Mouse (Mus musculus): ENCODE measurements around the gene Atpif1.
"Not testable (repeated sequence)": the region's sequence is repeated elsewhere in the genome, so short reads cannot be mapped to it uniquely, and the experiment has no call there.

Atpif1 gene

GRCm38 (mm10) chr4:132492178-132493060, 41.0 kb downstream of the Atpif1 start:
- DNase-seq (ENCODE audit: low spot score in 2 of 2), result peak in 1 of 2 experiments; percentile 42

DNA sequence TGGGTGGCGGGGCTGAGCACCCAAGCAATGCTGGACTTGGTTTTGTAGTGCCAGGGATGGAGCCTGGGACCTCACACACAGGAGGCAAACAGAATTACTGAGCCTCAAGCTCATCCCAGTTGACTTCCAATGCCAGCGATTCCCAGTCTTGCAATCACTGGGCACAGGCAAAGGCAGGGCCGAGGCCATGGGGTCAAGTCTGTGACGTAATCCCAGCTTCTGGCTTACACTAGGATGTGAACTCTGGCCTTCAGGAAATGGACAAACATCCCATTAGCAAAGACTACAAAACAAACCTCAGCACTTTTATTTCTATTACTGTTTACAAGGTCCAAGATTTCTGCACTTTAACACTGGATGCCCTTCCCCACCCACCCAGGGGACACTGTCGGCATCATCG, 41.7 kb downstream of the Atpif1 start:
- DNase-seq (ENCODE audit: low spot score in 2 of 2), result peak in 1 of 2 experiments; percentile 68

GRCm38 (mm10) chr4:132491057-132491456, 42.4 kb downstream of the Atpif1 start:
- DNase-seq (ENCODE audit: low spot score in 2 of 2), result no peak

- DNase-seq (ENCODE audit: low spot score in 2 of 2), result no peak
These were observed 43.0 kb downstream of the Atpif1 start for GRCm38 (mm10) chr4:132490273-132491010.

DNA sequence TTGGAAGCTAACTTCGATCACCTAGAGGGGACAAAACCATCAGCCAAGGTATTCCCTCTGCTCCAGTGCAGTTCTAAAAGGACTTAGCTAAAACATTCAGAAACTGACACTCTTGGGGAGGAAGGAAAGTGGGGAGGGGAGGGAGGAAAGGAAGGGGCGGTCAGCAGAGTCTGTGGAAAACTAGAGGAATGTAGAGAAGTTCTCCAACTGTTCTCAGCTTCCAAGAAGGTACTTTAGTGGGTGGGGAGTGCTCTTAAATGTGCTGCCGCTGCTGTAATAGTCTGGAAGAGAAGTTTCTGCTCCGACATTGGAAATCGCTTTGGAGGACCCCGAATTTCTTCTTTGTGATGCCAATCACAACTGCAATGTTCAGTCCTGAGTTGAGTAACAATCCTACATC, 44.5 kb downstream of the Atpif1 start:
- DNase-seq (ENCODE audit: low spot score in 2 of 2), result no peak

DNA sequence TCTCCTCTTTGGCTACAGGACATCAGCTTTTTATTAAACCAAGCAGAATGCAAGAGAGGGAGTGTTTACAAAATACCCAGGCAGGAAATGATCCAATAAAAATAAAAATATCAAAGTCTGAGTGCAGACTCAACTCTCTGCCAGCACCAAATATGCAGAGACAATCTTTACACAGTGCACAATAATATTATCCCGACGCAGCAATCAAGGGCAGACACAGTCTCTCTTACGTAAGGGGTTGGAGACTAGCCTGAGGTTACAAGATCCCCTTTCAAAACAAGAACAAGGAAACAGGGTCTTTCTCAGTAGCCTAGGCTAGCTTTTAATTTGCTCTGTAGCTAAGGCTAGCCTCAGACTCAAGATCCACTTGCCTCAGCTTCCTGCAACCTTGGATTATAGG, 44.9 kb downstream of the Atpif1 start:
- no peak for DNase-seq (ENCODE audit: low spot score in 2 of 2)

DNA sequence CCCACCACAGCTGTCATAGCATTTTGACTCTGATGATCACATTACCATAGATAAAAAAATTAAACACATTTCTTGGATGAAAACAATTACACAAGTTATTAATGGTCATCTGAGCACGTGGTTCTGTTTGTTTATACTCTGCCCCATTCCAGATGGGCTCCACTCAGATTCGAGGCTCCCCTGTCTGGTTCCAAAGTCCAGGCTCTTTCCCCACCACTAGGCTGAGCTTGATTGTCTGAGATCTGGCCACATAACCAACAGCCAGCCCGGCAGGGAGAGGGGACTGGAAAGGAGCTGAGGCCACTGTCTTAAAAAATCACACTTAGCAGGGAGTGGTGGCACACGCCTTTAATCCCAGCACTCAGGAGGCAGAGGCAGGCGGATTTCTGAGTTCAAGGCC, 48.6 kb downstream of the Atpif1 start:
- DNase-seq (ENCODE audit: low spot score in 2 of 2), result no peak

DNA sequence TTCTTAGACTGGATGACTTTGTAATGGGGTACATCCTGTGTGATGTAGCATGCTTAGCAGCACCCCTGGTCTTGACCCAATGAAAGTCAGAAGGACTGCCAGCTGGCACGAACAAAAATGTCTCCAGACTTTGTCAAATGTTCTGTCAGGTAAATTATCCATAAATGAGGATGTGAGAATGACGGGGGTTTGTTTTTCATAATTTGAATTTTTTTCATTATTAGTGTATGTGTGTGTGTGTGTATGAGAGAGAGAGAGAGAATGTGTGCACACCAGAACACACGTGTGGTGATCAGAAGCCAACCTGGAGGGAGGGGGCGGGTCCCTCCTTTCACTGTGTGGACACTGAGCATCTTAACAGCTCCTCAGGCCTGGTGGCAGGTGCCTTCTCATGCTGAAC, 49.2 kb downstream of the Atpif1 start:
- DNase-seq (ENCODE audit: low spot score in 2 of 2), result no peak

DNA sequence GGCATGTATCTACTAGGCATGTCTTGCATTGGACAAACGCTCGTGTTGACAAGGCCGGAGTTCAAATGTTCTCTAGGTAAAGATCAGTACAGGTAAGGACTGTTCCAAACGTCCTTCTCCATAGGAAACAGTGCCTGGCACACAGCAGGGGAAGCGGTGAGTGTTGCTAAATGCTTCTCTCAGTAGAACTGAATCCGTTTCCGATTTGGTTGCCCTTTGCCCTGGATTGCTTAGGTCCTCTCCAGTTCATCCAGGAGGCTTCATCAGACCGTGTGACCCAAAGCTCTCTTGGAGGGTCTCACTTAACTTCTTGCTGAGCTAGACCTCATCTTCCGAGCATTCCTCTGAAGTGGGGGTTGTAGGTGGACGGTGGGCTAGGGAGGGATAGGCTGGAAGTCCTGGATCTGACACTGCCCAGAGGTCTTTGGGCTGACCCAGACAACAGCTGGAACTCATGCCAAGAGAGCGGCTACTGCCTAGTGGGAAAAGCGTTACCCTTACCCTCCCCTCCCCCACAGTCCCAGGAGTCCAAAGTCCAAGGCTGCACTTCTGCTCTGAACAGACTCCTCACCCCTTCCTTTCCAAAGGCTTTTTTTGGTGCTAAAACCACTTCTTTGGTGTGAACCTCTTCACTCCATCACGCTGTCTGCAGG, 50.4 kb downstream of the Atpif1 start:
- DNase-seq (ENCODE audit: low spot score in 2 of 2), result peak in 1 of 2 experiments; percentile 51

- DNase-seq (ENCODE audit: low spot score in 2 of 2), result not testable (repeated sequence)
These were observed 51.4 kb downstream of the Atpif1 start for GRCm38 (mm10) chr4:132482104-132482503.

Measured in urinary bladder, postnatal 36 days (tissue).